Mouse (Mus musculus): ENCODE results near the gene 4930556J24Rik. TPM values are rescaled to one million over a fixed set of nuclear protein-coding genes. Genes with fewer than 3 reads are reported as not detected.
A peak's percentile ranks its signal among the peaks of the same experiment; 100 is the strongest.
"Not testable (repeated sequence)": the region's sequence is repeated elsewhere in the genome, so short reads cannot be mapped to it uniquely, and the experiment has no call there.

Gene 4930556J24Rik
- polyA plus RNA-seq, 1 experiment from 2014 or later = 0.21 TPM

- Histone ChIP-seq H3K27ac (peak within 1 kb of the TSS; percentile 78), H3K4me2 (peak within 1 kb of the TSS; percentile 83), H3K4me1 (peaks cover 34% of the 10 kb centered on the region), H3K9me3 (no peaks in the 10 kb centered on the region), H3K36me3 (no peaks in the 10 kb centered on the region), H3K27me3 (replicated peaks) (peaks cover 7% of the 10 kb centered on the region; the same call in 1 of the 2 replicates), H3K9ac (peak within 1 kb of the TSS; percentile 22; the same call in 1 of the 2 replicates), H3K4me3 (replicated peaks) (peak within 1 kb of the TSS; percentile 58)
- WGBS = 0% methylated on average over 28 of the region's 28 CpGs
- ATAC-seq (ENCODE audit: insufficient read depth, low FRiP score, low read depth) = peak; percentile 63
These were observed 62.3 kb downstream of the 4930556J24Rik start, which contains the start of gene Slc35e4 for GRCm38 (mm10) chr11:3914109-3914840. Gene Slc35e4 (minus strand): TSS chr11:3914664.

- peak; percentile 81 for ATAC-seq (ENCODE audit: insufficient read depth, low FRiP score, low read depth)
- H3K9ac ChIP-seq = peak overlapping the region; percentile 22; the same call in 1 of the 2 replicates
- H3K9me3 ChIP-seq = no peaks in the 10 kb centered on the region
- H3K4me2 ChIP-seq = peak overlapping the region; percentile 83
- peaks cover 7% of the 10 kb centered on the region; the same call in 1 of the 2 replicates for H3K27me3 ChIP-seq (replicated peaks)
- peak overlapping the region; percentile 58 for H3K4me3 ChIP-seq (replicated peaks)
- under 1% methylated on average over 65 of the region's 65 CpGs for WGBS
- peak overlapping the region; percentile 78 for H3K27ac ChIP-seq
- peaks cover 34% of the 10 kb centered on the region for H3K4me1 ChIP-seq
- H3K36me3 ChIP-seq = no peaks in the 10 kb centered on the region
These were observed 63.1 kb downstream of the 4930556J24Rik start for GRCm38 (mm10) chr11:3913316-3914108.

GRCm38 (mm10) chr11:3912875-3913271 lies 63.7 kb downstream of the 4930556J24Rik start:
- ATAC-seq (ENCODE audit: insufficient read depth, low FRiP score, low read depth) = 0 out of 2 replicates have a peak, but pooled peaks have one; percentile 1
- WGBS = 6% methylated on average over 15 of the region's 16 CpGs
- H3K27ac ChIP-seq = no peak overlapping the region

GRCm38 (mm10) chr11:3912100-3912874 lies 64.3 kb downstream of the 4930556J24Rik start:
- peaks cover 7% of the 10 kb centered on the region; the same call in 1 of the 2 replicates for H3K27me3 ChIP-seq (replicated peaks)
- H3K4me2 ChIP-seq = peak overlapping the region; percentile 83
- H3K4me3 ChIP-seq (replicated peaks) = peak overlapping the region; percentile 58
- peaks cover 34% of the 10 kb centered on the region for H3K4me1 ChIP-seq
- H3K27ac ChIP-seq = no peak overlapping the region
- 23% methylated on average over 19 of the region's 19 CpGs for WGBS
- H3K36me3 ChIP-seq = no peaks in the 10 kb centered on the region
- no peaks in the 10 kb centered on the region for H3K9me3 ChIP-seq
- no peak for ATAC-seq (ENCODE audit: insufficient read depth, low FRiP score, low read depth)
- no peak overlapping the region for H3K9ac ChIP-seq

More at GRCm38 (mm10) chr11:3912875-3913271, 63.7 kb downstream of the 4930556J24Rik start:
- Histone ChIP-seq H3K9ac (no peak overlapping the region), H3K4me3 (replicated peaks) (peak overlapping the region; percentile 58), H3K27me3 (replicated peaks) (peaks cover 7% of the 10 kb centered on the region; the same call in 1 of the 2 replicates), H3K4me2 (peak overlapping the region; percentile 83), H3K36me3 (no peaks in the 10 kb centered on the region), H3K9me3 (no peaks in the 10 kb centered on the region), H3K4me1 (peaks cover 34% of the 10 kb centered on the region)

GRCm38 (mm10) chr11:3911440-3911839 lies 65.1 kb downstream of the 4930556J24Rik start:
- H3K9ac ChIP-seq, H3K4me2 ChIP-seq: not testable (repeated sequence)

GRCm38 (mm10) chr11:3910513-3911310 lies 65.9 kb downstream of the 4930556J24Rik start:
- 0 out of 2 replicates have a peak, but pooled peaks cover 7% of the 10 kb centered on the region for H3K27me3 ChIP-seq (replicated peaks)
- no peaks in the 10 kb centered on the region for H3K9me3 ChIP-seq
- no peaks in the 10 kb centered on the region for H3K36me3 ChIP-seq
- no peak overlapping the region for H3K4me3 ChIP-seq (replicated peaks)
- no peak overlapping the region for H3K27ac ChIP-seq
- no peak overlapping the region for H3K4me2 ChIP-seq
- no peak for ATAC-seq (ENCODE audit: insufficient read depth, low FRiP score, low read depth)
- H3K4me1 ChIP-seq = peaks cover 34% of the 10 kb centered on the region
- WGBS = 59% methylated on average over 5 of the region's 5 CpGs
- no peak overlapping the region for H3K9ac ChIP-seq

More at GRCm38 (mm10) chr11:3911440-3911839, 65.1 kb downstream of the 4930556J24Rik start:
- not testable (repeated sequence) for H3K9me3 ChIP-seq; H3K4me3 ChIP-seq (replicated peaks); H3K27ac ChIP-seq; H3K27me3 ChIP-seq (replicated peaks); ATAC-seq (ENCODE audit: insufficient read depth, low FRiP score, low read depth); H3K36me3 ChIP-seq
- peaks cover 34% of the 10 kb centered on the region for H3K4me1 ChIP-seq
- 85% methylated on average over 6 of the region's 6 CpGs for WGBS

GRCm38 (mm10) chr11:3909236-3909635 lies 67.3 kb downstream of the 4930556J24Rik start:
- H3K4me3 ChIP-seq (replicated peaks) = no peak overlapping the region
- 0 out of 2 replicates have a peak, but pooled peaks cover 7% of the 10 kb centered on the region for H3K27me3 ChIP-seq (replicated peaks)
- H3K36me3 ChIP-seq = no peaks in the 10 kb centered on the region
- no peaks in the 10 kb centered on the region for H3K9me3 ChIP-seq
- WGBS = 80% methylated on average over 4 of the region's 4 CpGs
- peaks cover 31% of the 10 kb centered on the region for H3K4me1 ChIP-seq
- H3K27ac ChIP-seq = no peak overlapping the region
- H3K4me2 ChIP-seq = no peak overlapping the region
- H3K9ac ChIP-seq = no peak overlapping the region
- ATAC-seq (ENCODE audit: insufficient read depth, low FRiP score, low read depth) = no peak

- Histone ChIP-seq H3K27me3 (replicated peaks) (no peaks in the 10 kb centered on the region), H3K4me1 (0 out of 2 replicates have a peak, but pooled peaks cover 2% of the 10 kb centered on the region), H3K4me3 (replicated peaks) (no peak overlapping the region), H3K4me2 (no peak overlapping the region), H3K9me3 (no peaks in the 10 kb centered on the region), H3K27ac (no peak overlapping the region), H3K9ac (no peak overlapping the region), H3K36me3 (no peaks in the 10 kb centered on the region)
- no peak for ATAC-seq (ENCODE audit: insufficient read depth, low FRiP score, low read depth)
- WGBS = 82% methylated on average over 1 of the region's 1 CpGs
These were observed 71.1 kb downstream of the 4930556J24Rik start for GRCm38 (mm10) chr11:3905446-3905845.

- H3K36me3 ChIP-seq = no peaks in the 10 kb centered on the region
- no peak for ATAC-seq (ENCODE audit: insufficient read depth, low FRiP score, low read depth)
- no peaks in the 10 kb centered on the region for H3K27me3 ChIP-seq (replicated peaks)
- no peak overlapping the region for H3K27ac ChIP-seq
- H3K9me3 ChIP-seq = no peaks in the 10 kb centered on the region
- no peak overlapping the region for H3K4me3 ChIP-seq (replicated peaks)
- H3K4me1 ChIP-seq = no peaks in the 10 kb centered on the region
- no peak overlapping the region for H3K9ac ChIP-seq
- WGBS = 73% methylated on average over 6 of the region's 6 CpGs
- H3K4me2 ChIP-seq = no peak overlapping the region
These were observed 71.9 kb downstream of the 4930556J24Rik start for GRCm38 (mm10) chr11:3904673-3905072.

GRCm38 (mm10) chr11:3903046-3903445 lies 73.5 kb downstream of the 4930556J24Rik start:
- no peaks in the 10 kb centered on the region for H3K36me3 ChIP-seq
- no peaks in the 10 kb centered on the region for H3K27me3 ChIP-seq (replicated peaks)
- no peak overlapping the region for H3K4me2 ChIP-seq
- ATAC-seq (ENCODE audit: insufficient read depth, low FRiP score, low read depth) = no peak
- H3K4me1 ChIP-seq = no peaks in the 10 kb centered on the region
- no peak overlapping the region for H3K27ac ChIP-seq
- H3K9ac ChIP-seq = no peak overlapping the region
- no peaks in the 10 kb centered on the region for H3K9me3 ChIP-seq
- WGBS = 79% methylated on average over 5 of the region's 5 CpGs
- no peak overlapping the region for H3K4me3 ChIP-seq (replicated peaks)

- Histone ChIP-seq H3K36me3 (no peaks in the 10 kb centered on the region), H3K4me3 (replicated peaks) (no peak overlapping the region), H3K4me1 (no peaks in the 10 kb centered on the region), H3K4me2 (no peak overlapping the region), H3K9me3 (no peaks in the 10 kb centered on the region), H3K27ac (no peak overlapping the region), H3K27me3 (replicated peaks) (no peaks in the 10 kb centered on the region), H3K9ac (no peak overlapping the region)
- no peak for ATAC-seq (ENCODE audit: insufficient read depth, low FRiP score, low read depth)
- WGBS = 90% methylated on average over 3 of the region's 3 CpGs
These were observed 74.1 kb downstream of the 4930556J24Rik start for GRCm38 (mm10) chr11:3902516-3902915.

Data from stomach, embryonic 15.5 days (tissue).